Mouse (Mus musculus) left cerebral cortex, postnatal 36 days (tissue): ENCODE results near the gene Tbck. TPM values are rescaled to one million over a fixed set of nuclear protein-coding genes. Genes with fewer than 3 reads are reported as not detected.

Experiments
- DNase-seq, 2 experiments: peaks; one replicate each; pipeline ENCODE4 v3.0.0; 2021 to 2022; ENCODE audit warnings: low spot score in 2 of 2, mixed read lengths in 1 of 2
- intact Hi-C: fragments of 180-260 bp; cut with DNase I; formaldehyde crosslinking; loops from one replicate; pipeline ENCODE4 v1.15.1; 2025
- total RNA-seq, 2 experiments: library from RNA; stranded (reverse); gene quantifications; 2 replicates each; pipeline ENCODE4 v1.2.3; 2021

The Tbck gene
- total RNA-seq, 2 experiments from 2014 or later: 28.8 to 31.2 TPM

GRCm38 (mm10) chr3:132747766-132748165 lies 63.8 kb downstream of the Tbck start:
- intact Hi-C loops: loop anchor here (5.0 kb wide), 1 partner anchor 345 kb away; the partner anchor contains the start of genes Gstcd and Ints12

DNA sequence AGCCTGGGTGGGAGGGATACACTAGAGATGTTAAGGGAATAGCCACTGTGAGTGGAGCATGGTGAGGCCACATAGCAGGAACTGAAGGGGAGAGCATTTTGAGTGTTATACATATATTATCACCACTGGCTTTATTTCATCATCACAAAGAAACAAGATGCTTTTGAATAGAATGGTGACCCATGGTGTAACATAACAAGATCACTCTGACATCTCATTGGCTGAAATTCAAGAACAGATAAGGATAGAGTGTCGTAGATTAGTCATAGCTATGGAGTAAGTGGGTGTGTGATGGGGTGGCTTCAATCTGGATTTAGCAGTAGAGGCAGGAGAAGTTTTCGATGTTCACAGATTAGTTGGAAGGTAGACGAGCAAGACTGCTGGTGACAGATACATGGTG lies 64.8 kb downstream of the Tbck start:
- DNase-seq: no peak
- intact Hi-C loops: loop anchor here (5.0 kb wide), 1 partner anchor 344 kb away; the partner anchor contains the start of genes Gstcd and Ints12

More at GRCm38 (mm10) chr3:132747766-132748165, 63.8 kb downstream of the Tbck start:
- no peak for DNase-seq

- intact Hi-C loops: loop anchor here (10.0 kb wide), 1 partner anchor 522 kb away; no protein-coding TSS in a partner anchor
- no peak for DNase-seq
Observed at GRCm38 (mm10) chr3:132752772-132753171, 68.8 kb downstream of the Tbck start.

- no peak for DNase-seq
- intact Hi-C loops: loop anchor here (10.0 kb wide), 1 partner anchor 519 kb away; no protein-coding TSS in a partner anchor
Observed at GRCm38 (mm10) chr3:132756274-132756673, 72.3 kb downstream of the Tbck start.

- intact Hi-C loops: no loop called here
- DNase-seq: no peak
Observed at GRCm38 (mm10) chr3:132766033-132766726, 82.2 kb downstream of the Tbck start.

- DNase-seq: no peak
- intact Hi-C loops: no loop called here
Observed at GRCm38 (mm10) chr3:132772054-132772453, 88.1 kb downstream of the Tbck start.

GRCm38 (mm10) chr3:132776686-132777085 lies 92.7 kb downstream of the Tbck start:
- no peak for DNase-seq
- intact Hi-C loops: no loop called here

DNA sequence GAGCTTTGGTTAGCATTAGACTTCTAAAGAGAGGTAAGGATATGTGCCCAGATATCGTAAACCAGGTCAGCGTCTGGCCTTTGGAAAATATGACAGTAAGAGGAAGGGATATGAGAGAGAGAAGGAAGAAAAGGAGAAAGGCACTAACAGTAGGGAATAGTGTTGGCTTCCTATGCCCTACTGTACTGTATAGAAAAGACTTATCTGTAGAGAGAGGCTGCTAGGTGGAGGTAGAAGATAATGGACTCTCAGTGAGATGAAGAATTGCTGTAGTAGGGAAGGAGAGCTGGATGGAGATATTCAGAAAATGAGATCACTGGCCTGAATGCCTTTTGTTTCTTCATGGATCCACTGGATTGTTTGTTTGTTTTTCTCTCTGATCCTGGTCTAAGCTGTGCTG lies 97.2 kb downstream of the Tbck start:
- intact Hi-C loops: no loop called here
- DNase-seq: no peak

GRCm38 (mm10) chr3:132783087-132783486 lies 99.1 kb downstream of the Tbck start:
- intact Hi-C loops: no loop called here
- no peak for DNase-seq

DNA sequence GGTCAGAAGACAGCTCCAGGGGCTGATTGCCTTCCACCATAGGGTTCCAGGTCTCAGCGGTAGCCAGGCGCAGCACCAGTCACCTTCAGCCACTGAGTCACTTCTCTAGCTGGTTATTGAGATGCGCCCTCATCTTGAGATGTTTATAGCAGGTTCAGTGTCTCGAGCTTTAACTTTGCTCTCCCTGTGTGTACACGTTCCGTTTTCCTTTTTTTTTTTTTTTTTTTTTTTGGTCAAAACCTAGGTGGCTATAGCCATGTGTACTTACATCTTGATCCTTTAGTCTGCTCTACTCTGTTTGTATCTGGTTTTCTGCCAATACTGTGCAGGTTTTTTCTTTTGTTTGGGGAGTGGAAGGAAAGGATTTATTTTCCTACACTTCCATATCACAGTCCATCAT lies 100.8 kb downstream of the Tbck start:
- no peak for DNase-seq

DNA sequence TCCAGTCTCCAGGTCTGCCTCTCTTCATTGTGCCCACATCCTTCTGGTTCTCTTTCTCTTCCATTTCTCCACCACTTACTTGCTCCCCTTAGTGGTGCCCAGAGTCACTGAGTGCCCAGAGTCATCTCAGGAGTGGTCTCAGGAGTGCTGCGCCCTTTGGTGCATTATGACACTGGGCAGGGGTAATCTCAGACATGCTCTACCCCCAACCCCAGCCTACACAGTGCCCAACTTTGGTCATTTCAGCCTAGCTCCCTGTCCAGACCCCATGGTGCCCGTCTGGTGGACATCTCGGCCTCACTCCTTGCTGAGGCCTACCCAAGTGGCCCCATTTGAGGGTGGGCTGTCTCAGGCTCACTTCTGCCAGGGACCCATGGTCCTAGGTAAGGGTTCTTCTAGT lies 102.7 kb downstream of the Tbck start:
- intact Hi-C loops: no loop called here
- DNase-seq: no peak

More for the DNA sequence above, 100.8 kb downstream of the Tbck start:
- intact Hi-C loops: no loop called here

DNA sequence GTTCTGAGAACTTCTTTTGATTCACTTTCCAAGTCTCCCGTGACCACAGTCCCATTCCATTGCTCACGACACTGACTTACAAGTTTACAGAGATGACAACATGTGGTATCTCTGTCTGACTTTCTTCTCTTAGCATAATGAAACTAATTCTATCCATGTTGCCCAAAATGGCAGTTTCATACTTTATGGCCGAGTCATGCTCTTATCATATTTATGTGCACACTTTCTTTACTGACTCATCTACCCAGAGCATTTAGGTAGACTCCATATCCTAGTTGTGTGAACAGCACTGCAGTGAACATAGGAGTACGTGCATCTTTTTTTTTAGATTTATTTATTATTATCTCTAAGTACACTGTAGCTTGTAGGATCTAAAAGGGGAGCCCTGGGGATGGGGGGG lies 103.8 kb downstream of the Tbck start:
- intact Hi-C loops: no loop called here
- no peak for DNase-seq

- no peak for DNase-seq
- intact Hi-C loops: no loop called here
Observed at GRCm38 (mm10) chr3:132791140-132791539, 107.2 kb downstream of the Tbck start.

DNA sequence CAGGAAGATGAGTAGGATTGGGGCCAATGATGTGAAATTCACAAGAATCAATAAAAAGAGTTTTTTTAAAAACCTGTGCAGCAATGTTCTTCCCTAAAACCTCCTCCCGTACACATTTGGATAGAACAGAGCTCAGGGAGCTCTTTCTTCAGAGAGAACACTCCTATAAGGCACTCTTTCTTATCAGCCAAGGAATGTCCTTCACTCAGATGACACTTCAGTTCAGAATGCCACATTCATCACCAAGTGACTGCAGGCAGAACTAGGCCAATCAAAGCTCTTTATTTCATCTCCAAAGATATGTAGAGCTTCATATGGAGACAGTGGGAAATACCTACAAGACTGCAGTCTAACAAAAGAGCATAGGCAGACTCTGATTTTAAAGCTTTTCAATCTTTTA lies 116.3 kb downstream of the Tbck start:
- intact Hi-C loops: no loop called here

GRCm38 (mm10) chr3:132801910-132802309 lies 118.0 kb downstream of the Tbck start:
- DNase-seq: no peak
- intact Hi-C loops: no loop called here

More for the DNA sequence above, 116.3 kb downstream of the Tbck start:
- no peak for DNase-seq

- no peak for DNase-seq
- intact Hi-C loops: no loop called here
Observed at GRCm38 (mm10) chr3:132807888-132808579, 124.1 kb downstream of the Tbck start.

DNA sequence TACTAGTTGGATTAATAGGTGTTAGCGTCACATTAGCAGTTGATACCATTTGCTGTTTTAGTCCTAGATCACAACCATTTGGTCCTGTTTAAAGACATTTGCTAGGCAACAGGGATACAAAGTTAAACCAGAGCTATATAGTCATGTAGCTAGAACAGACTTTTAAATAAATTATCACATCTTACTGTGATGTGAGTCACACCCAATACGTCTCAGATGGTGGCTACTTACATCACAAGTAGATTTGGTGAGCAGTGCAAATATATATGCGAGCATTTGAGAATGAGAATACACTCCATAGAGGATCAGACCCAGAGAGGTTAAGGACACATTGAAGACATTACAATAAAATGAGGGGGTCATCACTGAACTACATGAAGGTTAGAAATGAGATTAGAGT lies 125.0 kb downstream of the Tbck start:
- intact Hi-C loops: no loop called here
- no peak for DNase-seq

DNA sequence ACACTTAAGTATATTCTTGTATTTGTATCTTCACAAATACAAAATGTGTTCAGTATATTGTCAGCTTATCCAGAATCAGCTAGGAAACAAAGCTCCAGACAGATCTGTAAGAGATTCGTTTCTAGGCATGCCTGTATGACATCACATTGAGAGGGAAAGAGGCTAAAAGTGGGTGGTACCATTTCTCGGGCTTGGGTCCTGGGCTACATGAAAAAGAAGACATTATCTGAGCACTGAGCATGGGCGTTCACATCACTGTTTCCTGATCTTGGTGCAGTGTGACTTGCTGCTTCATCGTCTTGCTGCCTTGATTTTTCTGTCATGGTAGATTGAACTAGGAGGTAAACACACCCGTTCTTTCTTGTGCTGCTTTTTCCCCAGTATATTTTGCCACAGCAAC lies 127.8 kb downstream of the Tbck start:
- intact Hi-C loops: no loop called here

DNA sequence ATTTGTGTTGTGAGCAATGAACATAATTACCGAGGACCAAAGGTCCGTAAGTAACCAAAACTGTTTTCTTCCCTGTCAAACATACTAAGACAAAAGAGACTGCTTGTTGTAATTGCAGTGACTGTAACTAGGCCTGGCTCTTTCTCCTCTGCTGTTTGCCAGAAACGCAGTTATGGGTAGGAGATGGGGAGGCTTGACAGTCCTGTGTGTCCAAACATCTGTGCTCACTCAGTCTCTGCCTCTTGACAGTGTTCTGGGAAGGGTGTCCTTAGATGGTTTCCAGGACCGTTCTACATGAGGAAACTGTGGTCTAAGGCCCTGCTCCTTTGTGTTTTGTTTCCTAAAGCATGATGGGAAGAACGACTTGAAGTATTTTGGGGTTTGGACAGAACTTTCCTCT lies 128.4 kb downstream of the Tbck start:
- intact Hi-C loops: no loop called here
- DNase-seq: no peak

More for the DNA sequence above, 127.8 kb downstream of the Tbck start:
- no peak for DNase-seq

DNA sequence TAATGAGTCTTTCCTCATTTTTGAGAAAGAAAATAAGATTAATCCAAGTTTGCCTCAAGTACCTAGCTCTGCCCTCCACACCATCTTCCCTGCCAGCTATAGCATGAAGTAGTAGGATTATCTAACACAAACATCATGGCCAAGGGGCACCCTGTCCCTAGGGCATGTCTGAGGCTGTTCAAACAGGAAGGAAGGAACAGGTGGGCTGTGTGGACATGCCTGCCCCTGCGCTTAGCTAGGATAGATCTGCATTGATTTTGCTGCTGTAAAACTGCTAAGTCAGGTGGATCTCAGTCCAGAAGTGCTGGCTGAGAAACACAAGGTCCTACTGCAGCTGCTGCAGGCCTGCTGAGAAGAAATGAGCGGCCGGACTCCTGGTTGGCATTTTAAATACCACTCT lies 129.2 kb downstream of the Tbck start:
- intact Hi-C loops: no loop called here
- no peak for DNase-seq
